Mouse (Mus musculus) stomach, postnatal 0 days (tissue): ENCODE data around the gene Bcat2.

Source experiments
- CTCF ChIP-seq: IDR thresholded peaks from 2 replicates; pipeline ENCODE4 v1.5.1; 2016; ENCODE audit warnings: antibody characterized with exemption, low read depth, mild to moderate bottlenecking, moderate library complexity
- EP300 ChIP-seq: optimal IDR thresholded peaks from 2 replicates; pipeline ENCODE3; 2016; ENCODE audit warnings: antibody characterized with exemption

GRCm38 (mm10) chr7:45598960-45599879 is 29.3 kb downstream of the Bcat2 start:
- TF ChIP-seq CTCF (no peak), EP300 (no peak)
